9 mouse cellular contexts compared by ENCODE assay signal in genomic region chr9:115847289-115848074, GRCm38 (mm10).
DNase-seq lines count a peak whose midpoint lies in the region; ATAC-seq and TF ChIP-seq lines count a peak whose summit lies in the region.
"Had no signal": no experiment of that assay in that cellular context is flagged by ENCODE, and none has a peak within 500 bp of the region (broad histone marks: within the 10 kb centered on the region; RNA-seq: fewer than 3 reads in every experiment).

No protein-coding gene starts in this region.

- H3K4me1 ChIP-seq in lung, embryonic 14.5 days (ENCODE audit: insufficient read depth): no peaks in the 10 kb centered on the region
- no peaks in the 10 kb centered on the region for H3K4me1 ChIP-seq in lung, adult 2 months (ENCODE audit: control insufficient read depth, insufficient read depth, low read length)
- H3K4me1 ChIP-seq in forebrain, embryonic 13.5 days: no peaks in the 10 kb centered on the region
- H3K4me1 ChIP-seq in limb, embryonic 13.5 days: 0 out of 2 replicates have a peak, but pooled peaks cover 4% of the 10 kb centered on the region
- no peaks in the 10 kb centered on the region for H3K4me1 ChIP-seq in stomach, embryonic 14.5 days (ENCODE audit: control insufficient read depth, insufficient read depth, low read length)

- H3K4me3 ChIP-seq in lung, embryonic 14.5 days (ENCODE audit: low read depth, low read length): peak overlapping the region; percentile 24
- no peak overlapping the region for H3K4me3 ChIP-seq in lung, adult 2 months (replicated peaks; ENCODE audit: extremely low read depth, low read depth, low read length)
- H3K4me3 ChIP-seq in forebrain, embryonic 13.5 days: peak overlapping the region; percentile 27
- peak overlapping the region; percentile 21 for H3K4me3 ChIP-seq in limb, embryonic 13.5 days
- no peak overlapping the region for H3K4me3 ChIP-seq in stomach, embryonic 14.5 days (ENCODE audit: low read depth, low read length)

- peak overlapping the region; percentile 55 for H3K4me2 ChIP-seq in lung, embryonic 14.5 days
- peak overlapping the region; percentile 51 for H3K4me2 ChIP-seq in forebrain, embryonic 13.5 days
- peak overlapping the region; percentile 49 for H3K4me2 ChIP-seq in limb, embryonic 13.5 days (replicated peaks)
- peak overlapping the region; percentile 35 for H3K4me2 ChIP-seq in stomach, embryonic 14.5 days (replicated peaks; ENCODE audit: low read depth, low read length)

- no peak for TF ChIP-seq CTCF in lung, embryonic 14.5 days (IDR thresholded peaks at IDR 0.05; ENCODE audit: low read depth)
- TF ChIP-seq CTCF in lung, adult 2 months (IDR thresholded peaks at IDR 0.05; ENCODE audit: insufficient read depth, low read length): no peak

- no peaks in the 10 kb centered on the region for H3K36me3 ChIP-seq in lung, embryonic 14.5 days (ENCODE audit: insufficient read depth)
- H3K36me3 ChIP-seq in forebrain, embryonic 13.5 days (ENCODE audit: poor library complexity, severe bottlenecking): no peaks in the 10 kb centered on the region
- H3K36me3 ChIP-seq in limb, embryonic 13.5 days: no peaks in the 10 kb centered on the region
- no peaks in the 10 kb centered on the region for H3K36me3 ChIP-seq in stomach, embryonic 14.5 days (ENCODE audit: control insufficient read depth, insufficient read depth, low read length)

- no peak overlapping the region for H3K27ac ChIP-seq in lung, embryonic 14.5 days (ENCODE audit: low read depth)
- no peak overlapping the region for H3K27ac ChIP-seq in forebrain, embryonic 13.5 days
- no peak overlapping the region for H3K27ac ChIP-seq in limb, embryonic 13.5 days
- H3K27ac ChIP-seq in stomach, embryonic 14.5 days (ENCODE audit: low read length): no peak overlapping the region

- no peak overlapping the region for H3K9ac ChIP-seq in lung, embryonic 14.5 days
- H3K9ac ChIP-seq in forebrain, embryonic 13.5 days: no peak overlapping the region
- no peak overlapping the region for H3K9ac ChIP-seq in limb, embryonic 13.5 days
- no peak overlapping the region for H3K9ac ChIP-seq in stomach, embryonic 14.5 days (replicated peaks; ENCODE audit: low read depth, low read length)

- no peak for TF ChIP-seq POLR2A in lung, adult 2 months (IDR thresholded peaks at IDR 0.05; ENCODE audit: borderline replicate concordance, extremely low read depth, low read depth, low read length)

- no peaks in the 10 kb centered on the region for H3K9me3 ChIP-seq in lung, embryonic 14.5 days (ENCODE audit: low read depth, low read length)
- H3K9me3 ChIP-seq in forebrain, embryonic 13.5 days (replicated peaks): no peaks in the 10 kb centered on the region
- H3K9me3 ChIP-seq in limb, embryonic 13.5 days: no peaks in the 10 kb centered on the region
- no peaks in the 10 kb centered on the region for H3K9me3 ChIP-seq in stomach, embryonic 14.5 days (ENCODE audit: control insufficient read depth, low read depth, low read length)

- ATAC-seq in lung, embryonic 14.5 days (ENCODE audit: insufficient read depth): peak; percentile 89
- ATAC-seq in forebrain, embryonic 13.5 days: peak; percentile 94
- peak; percentile 64; the same call in 1 of the 2 replicates for ATAC-seq in limb, embryonic 13.5 days (ENCODE audit: low FRiP score, low read depth)
- ATAC-seq in stomach, embryonic 14.5 days (ENCODE audit: insufficient number of reproducible peaks, insufficient read depth, low FRiP score, low read depth): peak; percentile 71; the same call in 1 of the 2 replicates

- no peaks in the 10 kb centered on the region for H3K27me3 ChIP-seq in lung, embryonic 14.5 days (ENCODE audit: insufficient read depth, low read length)
- no peaks in the 10 kb centered on the region for H3K27me3 ChIP-seq in forebrain, embryonic 13.5 days
- no peaks in the 10 kb centered on the region for H3K27me3 ChIP-seq in limb, embryonic 13.5 days
- no peaks in the 10 kb centered on the region for H3K27me3 ChIP-seq in stomach, embryonic 14.5 days (ENCODE audit: control insufficient read depth, insufficient read depth, low read length)

- WGBS in lung, embryonic 14.5 days: 29% methylated on average over 12 of the region's 12 CpGs
- 47% methylated on average over 12 of the region's 12 CpGs for WGBS in lung, adult 2 months
- 46% methylated on average over 12 of the region's 12 CpGs for WGBS in forebrain, embryonic 13.5 days
- 32% methylated on average over 12 of the region's 12 CpGs for WGBS in limb, embryonic 13.5 days
- 24% methylated on average over 12 of the region's 12 CpGs for WGBS in stomach, embryonic 14.5 days

- peak; percentile 83 for DNase-seq in lung, embryonic 14.5 days
- DNase-seq in lung, adult 2 months: no peak
- DNase-seq in thymus, postnatal 36 days: no peak
- DNase-seq in kidney, postnatal 36 days: no peak
- no peak for DNase-seq in kidney, postnatal 25 days
- DNase-seq: spleen, adult 18-20 months had no signal

Comparison
In these comparisons a context has a peak if more than half of its experiments do, and no peak if none do; other contexts are left out.
1. H3K4me3 ChIP-seq: peak in lung, embryonic 14.5 days (single experiment), forebrain, embryonic 13.5 days (single experiment) and limb, embryonic 13.5 days (single experiment); none in lung, adult 2 months (single experiment) and stomach, embryonic 14.5 days (single experiment).
2. Peak in every context shown above with its lines, with median percentiles within 50 percentile points of each other: ATAC-seq and H3K4me2 ChIP-seq.